11 mouse cellular contexts compared by ENCODE assay signal in the genomic region with DNA sequence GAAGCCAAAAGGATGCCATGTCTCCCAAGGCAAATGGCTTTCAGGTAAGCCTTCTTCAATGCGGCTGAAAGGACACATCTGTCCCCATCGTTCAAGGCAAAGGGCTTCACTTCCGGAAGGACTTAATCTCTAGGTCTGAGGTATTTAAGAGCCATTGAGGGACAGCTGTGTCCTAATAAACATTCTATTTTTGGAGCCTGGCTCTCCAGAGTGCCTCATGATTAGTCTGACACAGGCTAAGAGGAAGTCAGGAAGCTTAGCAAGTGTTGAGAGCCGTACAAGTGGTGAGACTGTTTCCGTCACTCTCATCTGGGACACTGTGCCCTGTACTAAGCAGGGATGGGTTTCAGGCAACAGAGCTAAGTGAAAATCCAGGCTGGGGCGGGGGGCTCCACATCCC. TPM values are rescaled to one million over a fixed set of nuclear protein-coding genes. Genes with fewer than 3 reads are reported as not detected.
DNase-seq lines count a peak whose midpoint lies in the region; ATAC-seq and TF ChIP-seq lines count a peak whose summit lies in the region.
"Had no signal": no experiment of that assay in that cellular context is flagged by ENCODE, and none has a peak within 500 bp of the region (broad histone marks: within the 10 kb centered on the region; RNA-seq: fewer than 3 reads in every experiment).

No protein-coding gene starts in this region.

- no peak for ATAC-seq in liver, embryonic 11.5 days (replicated peaks; ENCODE audit: low FRiP score)
- peak; percentile 81 for ATAC-seq in heart, embryonic 11.5 days (replicated peaks; ENCODE audit: insufficient number of reproducible peaks, low FRiP score, low TSS enrichment)
- ATAC-seq in limb, embryonic 15.5 days (ENCODE audit: insufficient number of reproducible peaks, low FRiP score, low TSS enrichment, low read depth) = peak; percentile 63; the same call in 1 of the 2 replicates

- H3K27me3 ChIP-seq in liver, embryonic 11.5 days (replicated peaks; ENCODE audit: control insufficient read depth, insufficient read depth, low read length) = no peaks in the 10 kb centered on the region
- H3K27me3 ChIP-seq in heart, embryonic 11.5 days (ENCODE audit: control insufficient read depth, insufficient read depth, low read length) = no peaks in the 10 kb centered on the region
- no peaks in the 10 kb centered on the region for H3K27me3 ChIP-seq in limb, embryonic 15.5 days
- H3K27me3 ChIP-seq in myocyte (ENCODE audit: control insufficient read depth, insufficient read depth, insufficient read length) = no peaks in the 10 kb centered on the region

- no peak overlapping the region for H3K27ac ChIP-seq in liver, embryonic 11.5 days (ENCODE audit: low read depth, low read length)
- H3K27ac ChIP-seq in heart, embryonic 11.5 days (ENCODE audit: low read depth, low read length) = peak overlapping the region; percentile 83
- H3K27ac ChIP-seq in limb, embryonic 15.5 days = no peak overlapping the region
- H3K27ac ChIP-seq: forebrain, embryonic 10.5 days; kidney, postnatal 0 days had no signal

- H3K79me2 ChIP-seq in myocyte (ENCODE audit: control insufficient read depth, insufficient read depth) = no peaks in the 10 kb centered on the region

- WGBS in liver, embryonic 11.5 days = 55% methylated on average over 6 of the region's 6 CpGs
- WGBS in heart, embryonic 11.5 days (ENCODE audit: insufficient replicate concordance) = 26% methylated on average over 6 of the region's 6 CpGs
- 53% methylated on average over 6 of the region's 6 CpGs for WGBS in limb, embryonic 15.5 days

- no peaks in the 10 kb centered on the region; the same call in 1 of the 2 replicates for H3K4me1 ChIP-seq in liver, embryonic 11.5 days (replicated peaks; ENCODE audit: control insufficient read depth, insufficient read depth, low read length)
- H3K4me1 ChIP-seq in heart, embryonic 11.5 days (ENCODE audit: control insufficient read depth, insufficient read depth, low read length) = peaks cover 8% of the 10 kb centered on the region; the same call in 1 of the 2 replicates
- no peaks in the 10 kb centered on the region for H3K4me1 ChIP-seq in limb, embryonic 15.5 days
- H3K4me1 ChIP-seq: forebrain, embryonic 10.5 days had no signal

- H3ac ChIP-seq in myocyte (ENCODE audit: control insufficient read depth, insufficient read length) = no peak overlapping the region

- H3K4me3 ChIP-seq in liver, embryonic 11.5 days (ENCODE audit: low read depth, low read length) = no peak overlapping the region
- no peak overlapping the region for H3K4me3 ChIP-seq in heart, embryonic 11.5 days (ENCODE audit: low read depth, low read length)
- H3K4me3 ChIP-seq in limb, embryonic 15.5 days = no peak overlapping the region
- H3K4me3 ChIP-seq in myocyte = no peak overlapping the region
- H3K4me3 ChIP-seq: forebrain, embryonic 10.5 days had no signal

- peak; percentile 25 for DNase-seq in liver, embryonic 11.5 days (ENCODE audit: low spot score)
- no peak for DNase-seq in liver
- DNase-seq in spleen, postnatal 10 days (ENCODE audit: low spot score in 2 of 2) = no peak
- DNase-seq in kidney, postnatal 36 days = no peak
- DNase-seq in left cerebral cortex, adult 8-10 months (ENCODE audit: low spot score in 2 of 2) = no peak
- DNase-seq: right cerebral cortex, postnatal 25 days had no signal

- TF ChIP-seq POLR2A in myocyte (IDR thresholded peaks at IDR 0.05; ENCODE audit: insufficient read length, low read depth) = no peak

- no peaks in the 10 kb centered on the region for H3K36me3 ChIP-seq in liver, embryonic 11.5 days (ENCODE audit: control insufficient read depth, insufficient read depth, low read length)
- no peaks in the 10 kb centered on the region for H3K36me3 ChIP-seq in heart, embryonic 11.5 days (ENCODE audit: control insufficient read depth, insufficient read depth, low read length)
- no peaks in the 10 kb centered on the region for H3K36me3 ChIP-seq in limb, embryonic 15.5 days
- no peaks in the 10 kb centered on the region for H3K36me3 ChIP-seq in myocyte (ENCODE audit: control insufficient read depth, insufficient read depth)
- H3K36me3 ChIP-seq: forebrain, embryonic 10.5 days had no signal

- no peak overlapping the region for H3K9ac ChIP-seq in liver, embryonic 11.5 days (ENCODE audit: low read depth, low read length)
- 0 out of 2 replicates have a peak overlapping the region, but pooled peaks have one; percentile 10 for H3K9ac ChIP-seq in heart, embryonic 11.5 days (ENCODE audit: low read depth, low read length)
- no peak overlapping the region for H3K9ac ChIP-seq in limb, embryonic 15.5 days

- no peaks in the 10 kb centered on the region for H3K9me3 ChIP-seq in liver, embryonic 11.5 days (ENCODE audit: control insufficient read depth, low read length)
- H3K9me3 ChIP-seq in heart, embryonic 11.5 days (replicated peaks; ENCODE audit: control insufficient read depth, low read length) = no peaks in the 10 kb centered on the region
- H3K9me3 ChIP-seq in limb, embryonic 15.5 days = no peaks in the 10 kb centered on the region
- H3K9me3 ChIP-seq: forebrain, embryonic 10.5 days had no signal

- no peak overlapping the region for H3K4me2 ChIP-seq in liver, embryonic 11.5 days
- H3K4me2 ChIP-seq in heart, embryonic 11.5 days = peak overlapping the region; percentile 29
- H3K4me2 ChIP-seq in limb, embryonic 15.5 days = no peak overlapping the region
- H3K4me2 ChIP-seq in myocyte (ENCODE audit: low read depth) = peak overlapping the region; percentile 8

TF ChIP-seq in myocyte, 11 proteins besides CTCF, POLR2A, EP300 and RAD21:
- no peak for TF ChIP-seq USF1 (IDR thresholded peaks at IDR 0.05; ENCODE audit: low read depth)
- TF ChIP-seq TCF12 (IDR thresholded peaks at IDR 0.05; ENCODE audit: insufficient read depth, poor library complexity, severe bottlenecking) = peak; percentile 29
- TF ChIP-seq MYOG (IDR thresholded peaks at IDR 0.05; ENCODE audit: control insufficient read depth in 1 of 3, insufficient read depth in 1 of 3, insufficient read length in 2 of 3, low read depth in 2 of 3) = peak in 1 of 3 experiments; percentile 60
- TF ChIP-seq MYOD1 (IDR thresholded peaks at IDR 0.05; ENCODE audit: control insufficient read depth in 1 of 3, insufficient read length in 2 of 3, low read depth in 2 of 3) = peak in 2 of 3 experiments; percentile 33 to 87
- TF ChIP-seq CEBPB (IDR thresholded peaks at IDR 0.05; ENCODE audit: insufficient read depth, poor library complexity, severe bottlenecking) = no peak

RNA-seq across cellular contexts. Expression of a gene that starts 12.2 kb away (rescaled TPM):
- 10.0 and 10.1 TPM in 2 replicates for polyA plus RNA-seq in liver, embryonic 11.5 days (2014; fragmentation: Nextera tagmentation; extraction: Ambion mirVana)
- polyA plus RNA-seq in heart, embryonic 11.5 days (2014; fragmentation: Nextera tagmentation; extraction: Ambion mirVana) = 11.9 and 12.7 TPM in 2 replicates
- 16.4 and 19.3 TPM in 2 replicates for polyA plus RNA-seq in limb, embryonic 15.5 days (2015; fragmentation: Nextera tagmentation; extraction: Ambion mirVana)
- polyA plus RNA-seq in myocyte (2012; fragmentation: generic; extraction: Trizol) = 11.4 TPM
- 100 to 1,000 TPM; 167 to 206 (median 186) TPM for total RNA-seq in left cerebral cortex, adult 8-10 months (2022)

Comparison
In these comparisons a context has a peak if more than half of its experiments do, and no peak if none do; other contexts are left out.
1. H3K4me2 ChIP-seq: peak in heart, embryonic 11.5 days (single experiment) and myocyte (single experiment); none in liver, embryonic 11.5 days (single experiment) and limb, embryonic 15.5 days (single experiment).